8 mouse cellular contexts compared by ENCODE assay signal in the genomic region with DNA sequence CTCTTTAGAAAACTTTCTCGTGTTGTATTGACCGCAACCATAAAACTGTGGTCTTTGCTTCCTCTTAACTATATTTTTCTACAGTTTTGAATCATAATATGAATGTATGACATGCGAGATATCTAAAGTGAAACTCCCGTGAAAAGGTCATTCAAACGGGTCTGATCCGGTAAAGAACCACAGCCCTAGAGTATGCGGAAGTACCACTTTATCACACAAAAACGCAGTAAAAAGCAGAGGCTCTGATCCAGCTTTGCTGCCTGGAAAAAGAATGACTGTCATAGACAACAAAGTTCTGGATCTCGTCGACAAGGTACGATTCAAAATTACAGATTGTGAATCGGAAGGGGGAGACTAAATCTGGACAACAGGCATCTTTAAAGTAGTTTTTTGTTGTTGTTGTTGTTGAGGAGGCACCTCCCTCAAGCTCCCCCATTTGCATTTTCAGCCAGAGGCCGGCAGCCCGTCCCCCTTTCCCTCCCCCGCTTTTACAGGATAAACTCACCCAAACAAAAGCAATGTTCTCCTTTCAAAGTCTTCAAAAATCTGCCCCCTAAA. TPM values are rescaled to one million over a fixed set of nuclear protein-coding genes. Genes with fewer than 3 reads are reported as not detected.
DNase-seq lines count a peak whose midpoint lies in the region; ATAC-seq and TF ChIP-seq lines count a peak whose summit lies in the region.

No protein-coding gene starts in this region.

- no peak for TF ChIP-seq CTCF in liver, adult 2 months (IDR thresholded peaks at IDR 0.05; ENCODE audit: low read depth, low read length)

- intact Hi-C loops in left cerebral cortex, postnatal 36 days (cut with DNase I) = no loop called here

- H3K9ac ChIP-seq in hindbrain, embryonic 13.5 days = no peak overlapping the region
- H3K9ac ChIP-seq in liver, adult 2 months (ENCODE audit: low read depth, low read length) = peak overlapping the region; percentile 66

- H3K4me3 ChIP-seq in hindbrain, embryonic 13.5 days = peak overlapping the region; percentile 21
- peak overlapping the region; percentile 71 for H3K4me3 ChIP-seq in liver, adult 2 months (ENCODE audit: insufficient read depth, low read depth, low read length)

- no peaks in the 10 kb centered on the region for H3K36me3 ChIP-seq in hindbrain, embryonic 13.5 days
- H3K36me3 ChIP-seq in liver, adult 2 months (ENCODE audit: control insufficient read depth, insufficient read depth, low read length) = no peaks in the 10 kb centered on the region

- H3K4me1 ChIP-seq in hindbrain, embryonic 13.5 days (replicated peaks) = peaks cover 3% of the 10 kb centered on the region; the same call in 1 of the 2 replicates
- no peaks in the 10 kb centered on the region; the same call in 1 of the 2 replicates for H3K4me1 ChIP-seq in liver, adult 2 months (ENCODE audit: control insufficient read depth, insufficient read depth, low read length)

- ATAC-seq in erythroblast, adult 5-6 weeks (replicated peaks; ENCODE audit: low FRiP score, poor library complexity, severe bottlenecking) = peak; percentile 59
- ATAC-seq in hindbrain, embryonic 13.5 days (ENCODE audit: low FRiP score) = no peak

- no peaks in the 10 kb centered on the region; the same call in 1 of the 2 replicates for H3K79me2 ChIP-seq in liver, adult 2 months (ENCODE audit: control insufficient read depth, insufficient read depth, low read length)

- peak; percentile 23 to 33 for DNase-seq in heart, adult 18-20 months
- no peak for DNase-seq in heart, postnatal 4 days
- peak; percentile 56 for DNase-seq in liver, adult 2 months (ENCODE audit: extremely low read depth, low read depth, low spot score)
- DNase-seq in neural tube, embryonic 10.5 days (ENCODE audit: extremely low spot score, low spot score) = peak; percentile 14
- DNase-seq in left cerebral cortex, postnatal 36 days (ENCODE audit: low spot score in 2 of 2) = no peak
- no peak for DNase-seq in right cerebral cortex, postnatal 14 days

- TF ChIP-seq POLR2A in liver, adult 2 months (IDR thresholded peaks at IDR 0.05; ENCODE audit: extremely low read depth, insufficient read depth, low read length) = no peak

- peak overlapping the region; percentile 36 for H3K4me2 ChIP-seq in hindbrain, embryonic 13.5 days

- H3K27me3 ChIP-seq in hindbrain, embryonic 13.5 days = no peaks in the 10 kb centered on the region
- no peaks in the 10 kb centered on the region for H3K27me3 ChIP-seq in liver, adult 2 months (ENCODE audit: control insufficient read depth, insufficient read depth, low read length)

- no peaks in the 10 kb centered on the region for H3K9me3 ChIP-seq in hindbrain, embryonic 13.5 days

- H3K27ac ChIP-seq in hindbrain, embryonic 13.5 days = no peak overlapping the region
- peak overlapping the region; percentile 19; the same call in 1 of the 2 replicates for H3K27ac ChIP-seq in liver, adult 2 months (replicated peaks; ENCODE audit: insufficient read depth, low read depth, low read length)

- WGBS in hindbrain, embryonic 13.5 days = 18% methylated on average over 15 of the region's 15 CpGs
- WGBS in liver, adult 2 months = 4% methylated on average over 15 of the region's 15 CpGs

RNA-seq across cellular contexts. Expression of a gene that starts 0.4 kb away (rescaled TPM):
- 1 to 10 TPM; 5.9 to 7.0 TPM for total RNA-seq in heart, adult 18-20 months (2021)
- total RNA-seq in heart, postnatal 4 days (2021) = 1 to 10 TPM; 5.9 to 7.5 TPM
- 40.8 and 46.3 TPM in 2 replicates for total RNA-seq in erythroblast, adult 5-6 weeks (2015; ENCODE audit: low replicate concordance)
- 35.4 and 42.4 TPM in 2 replicates for total RNA-seq in erythroblast, adult 5-6 weeks (2017; ENCODE audit: low replicate concordance)
- 2.4 and 2.5 TPM in 2 replicates for polyA plus RNA-seq in hindbrain, embryonic 13.5 days (2015; fragmentation: Nextera tagmentation; extraction: Ambion mirVana)
- 11.7 and 15.5 TPM in 2 replicates for total RNA-seq in liver, adult 2 months (2014; rRNA removed)
- polyA plus RNA-seq in liver, adult 2 months (2012; rRNA removed) = 1.6 and 1.7 TPM in 2 replicates
- 1 to 10 TPM; 1.9 to 2.3 TPM for total RNA-seq in left cerebral cortex, postnatal 36 days (2021)

RNA-seq across cellular contexts. Expression of a gene that starts 14.4 kb away (rescaled TPM):
- total RNA-seq in heart, adult 18-20 months (2021) = under 1 TPM; 0.36 to 0.60 TPM
- under 1 TPM; 0.16 to 0.21 TPM for total RNA-seq in heart, postnatal 4 days (2021)
- 2.9 TPM in 1 of 2 replicates, not detected in the other for total RNA-seq in erythroblast, adult 5-6 weeks (2015; ENCODE audit: low replicate concordance)
- total RNA-seq in erythroblast, adult 5-6 weeks (2017; ENCODE audit: low replicate concordance) = not detected in 2 replicates
- not detected in 2 replicates for polyA plus RNA-seq in hindbrain, embryonic 13.5 days (2015; fragmentation: Nextera tagmentation; extraction: Ambion mirVana)
- total RNA-seq in liver, adult 2 months (2014; rRNA removed) = 0.09 TPM in 1 of 2 replicates, not detected in the other
- 0.76 and 1.3 TPM in 2 replicates for polyA plus RNA-seq in liver, adult 2 months (2012; rRNA removed)
- total RNA-seq in left cerebral cortex, postnatal 36 days (2021) = under 1 TPM in 1 of 2 experiments, not detected in 1; 0.20 TPM

RNA-seq across cellular contexts. Expression of a gene that starts 27.0 kb away (rescaled TPM):
- 1 to 10 TPM; 2.3 to 2.7 TPM for total RNA-seq in heart, adult 18-20 months (2021)
- total RNA-seq in heart, postnatal 4 days (2021) = 1 to 10 TPM; 1.7 to 2.1 TPM
- total RNA-seq in erythroblast, adult 5-6 weeks (2015; ENCODE audit: low replicate concordance) = 3.8 and 8.6 TPM in 2 replicates
- 0.28 and 2.8 TPM in 2 replicates for total RNA-seq in erythroblast, adult 5-6 weeks (2017; ENCODE audit: low replicate concordance)
- 0.13 and 0.14 TPM in 2 replicates for polyA plus RNA-seq in hindbrain, embryonic 13.5 days (2015; fragmentation: Nextera tagmentation; extraction: Ambion mirVana)
- 1.7 and 2.1 TPM in 2 replicates for total RNA-seq in liver, adult 2 months (2014; rRNA removed)
- 0.23 and 0.36 TPM in 2 replicates for polyA plus RNA-seq in liver, adult 2 months (2012; rRNA removed)
- total RNA-seq in left cerebral cortex, postnatal 36 days (2021) = 1 to 10 TPM in 1 of 2 experiments, under 1 TPM in 1; 0.39 to 1.1 TPM

RNA-seq across cellular contexts. Expression of a gene that starts 38.3 kb away (rescaled TPM):
- 1 to 10 TPM; 4.1 to 4.9 TPM for total RNA-seq in heart, adult 18-20 months (2021)
- total RNA-seq in heart, postnatal 4 days (2021) = 1 to 10 TPM; 3.8 to 4.2 TPM
- 29.7 and 32.9 TPM in 2 replicates for total RNA-seq in erythroblast, adult 5-6 weeks (2015; ENCODE audit: low replicate concordance)
- total RNA-seq in erythroblast, adult 5-6 weeks (2017; ENCODE audit: low replicate concordance) = 58.3 and 59.0 TPM in 2 replicates
- 1.6 and 1.9 TPM in 2 replicates for polyA plus RNA-seq in hindbrain, embryonic 13.5 days (2015; fragmentation: Nextera tagmentation; extraction: Ambion mirVana)
- total RNA-seq in liver, adult 2 months (2014; rRNA removed) = 6.7 and 12.4 TPM in 2 replicates
- 2.7 and 2.8 TPM in 2 replicates for polyA plus RNA-seq in liver, adult 2 months (2012; rRNA removed)
- 1 to 10 TPM; 1.0 to 1.3 TPM for total RNA-seq in left cerebral cortex, postnatal 36 days (2021)

RNA-seq across cellular contexts. Expression of a gene that starts 54.8 kb away (rescaled TPM):
- total RNA-seq in heart, adult 18-20 months (2021) = under 1 TPM in 1 of 2 experiments, not detected in 1; 0.21 TPM
- total RNA-seq in heart, postnatal 4 days (2021) = under 1 TPM in 1 of 2 experiments, not detected in 1; 0.11 TPM
- 0.19 and 7.5 TPM in 2 replicates for total RNA-seq in erythroblast, adult 5-6 weeks (2015; ENCODE audit: low replicate concordance)
- total RNA-seq in erythroblast, adult 5-6 weeks (2017; ENCODE audit: low replicate concordance) = 4.9 and 5.0 TPM in 2 replicates
- polyA plus RNA-seq in hindbrain, embryonic 13.5 days (2015; fragmentation: Nextera tagmentation; extraction: Ambion mirVana) = not detected in 2 replicates
- 0.47 and 0.74 TPM in 2 replicates for total RNA-seq in liver, adult 2 months (2014; rRNA removed)
- 0.06 TPM in 1 of 2 replicates, not detected in the other for polyA plus RNA-seq in liver, adult 2 months (2012; rRNA removed)
- not detected for total RNA-seq in left cerebral cortex, postnatal 36 days (2021)

Comparison
In these comparisons a context has a peak if more than half of its experiments do, and no peak if none do; other contexts are left out.
1. DNase-seq: peak in heart, adult 18-20 months (2 of 2), liver, adult 2 months (single experiment) and neural tube, embryonic 10.5 days (single experiment); none in heart, postnatal 4 days (single experiment), left cerebral cortex, postnatal 36 days (0 of 2) and right cerebral cortex, postnatal 14 days (single experiment).